Mouse (Mus musculus): Measurements from ENCODE around the gene Thap7.

- no peak for TF ChIP-seq CTCF (IDR thresholded peaks at IDR 0.05)
- peak; percentile 16; the same call in 1 of the 2 replicates for TF ChIP-seq EP300 (IDR thresholded peaks at IDR 0.05)
Measured at GRCm38 (mm10) chr16:17510686-17511085, 20.2 kb downstream of the Thap7 start.

All from lung, postnatal 0 days (tissue).